16 mouse cellular contexts compared by ENCODE assay signal in the genomic region with DNA sequence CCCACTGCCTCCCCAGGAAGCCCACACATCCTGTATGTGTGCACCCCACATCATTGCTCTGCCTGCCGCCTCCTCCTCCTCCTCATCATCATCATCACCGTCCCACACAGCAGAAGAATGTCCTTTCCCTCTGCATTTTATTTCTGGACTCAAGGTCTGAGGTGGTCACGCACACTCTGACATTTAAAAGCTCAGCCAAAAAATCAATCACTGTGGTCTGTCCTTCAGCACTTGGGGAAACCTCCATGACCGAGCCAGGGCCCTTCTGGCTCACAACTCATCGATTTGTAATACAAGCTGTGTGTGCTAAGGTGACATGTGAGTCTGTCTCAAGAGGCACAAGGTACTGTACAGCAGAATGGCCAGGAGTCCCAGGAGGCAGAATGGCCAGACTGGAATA.
"Had no signal": no experiment of that assay in that cellular context is flagged by ENCODE, and none has a peak within 500 bp of the region (broad histone marks: within the 10 kb centered on the region; RNA-seq: fewer than 3 reads in every experiment).

No protein-coding gene starts in this region.

- DNase-seq: kidney, adult 11 months; kidney, adult 9 months; kidney, postnatal 36 days; liver; liver, embryonic 13.5 days; liver, postnatal 0 days; lung, postnatal 14 days; right cerebral cortex, adult 18-20 months; right cerebral cortex, postnatal 25 days had no signal

- ATAC-seq: liver, postnatal 0 days had no signal

- H3K4me3 ChIP-seq: limb, embryonic 12.5 days; liver, embryonic 13.5 days; lung, embryonic 15.5 days; myocyte; neural tube, embryonic 15.5 days; stomach, embryonic 15.5 days had no signal

- H3K27me3 ChIP-seq: limb, embryonic 12.5 days; lung, embryonic 15.5 days; neural tube, embryonic 15.5 days; stomach, embryonic 15.5 days had no signal

- H3K36me3 ChIP-seq: limb, embryonic 12.5 days; liver, embryonic 13.5 days; lung, embryonic 15.5 days; neural tube, embryonic 15.5 days; stomach, embryonic 15.5 days had no signal

- H3K27ac ChIP-seq: kidney, postnatal 0 days; limb, embryonic 12.5 days; liver, embryonic 13.5 days; lung, embryonic 15.5 days; macrophage; neural tube, embryonic 15.5 days; stomach, embryonic 15.5 days had no signal

- H3K4me2 ChIP-seq: limb, embryonic 12.5 days; liver, embryonic 13.5 days; lung, embryonic 15.5 days; neural tube, embryonic 15.5 days; stomach, embryonic 15.5 days had no signal

- H3K4me1 ChIP-seq: limb, embryonic 12.5 days; liver, embryonic 13.5 days; lung, embryonic 15.5 days; stomach, embryonic 15.5 days had no signal

- H3K9ac ChIP-seq: limb, embryonic 12.5 days; liver, embryonic 13.5 days; liver, postnatal 0 days; lung, embryonic 15.5 days; neural tube, embryonic 15.5 days; stomach, embryonic 15.5 days had no signal

- H3K9me3 ChIP-seq: limb, embryonic 12.5 days; liver, embryonic 13.5 days; lung, embryonic 15.5 days; neural tube, embryonic 15.5 days; stomach, embryonic 15.5 days had no signal
